Mouse (Mus musculus): ENCODE results near the gene Smyd3. TPM values are rescaled to one million over a fixed set of nuclear protein-coding genes. Genes with fewer than 3 reads are reported as not detected.

Gene Smyd3
- polyA plus RNA-seq, 1 experiment, result 10.6 TPM

DNA sequence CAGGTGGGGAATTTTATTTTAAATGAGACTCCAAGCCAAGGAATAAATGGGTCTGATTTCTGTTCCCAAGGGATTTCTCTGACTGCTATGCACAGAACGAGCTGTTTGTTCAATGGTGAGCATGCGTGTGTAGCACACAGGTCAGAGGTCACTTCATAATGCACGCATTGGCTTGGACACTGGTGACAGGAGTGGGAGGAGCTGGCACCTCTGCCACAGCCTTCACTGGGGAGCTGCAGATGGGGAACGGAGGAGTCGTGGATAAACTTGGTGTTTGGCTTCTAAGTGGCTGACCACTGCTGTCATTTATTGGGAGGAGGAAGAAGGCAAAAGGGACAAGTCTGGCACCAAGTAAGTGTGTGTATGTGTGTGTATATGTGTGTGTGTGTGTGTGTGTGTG lies 421.5 kb downstream of the Smyd3 start:
- no peaks in the 10 kb centered on the region for H3K79me3 ChIP-seq (ENCODE audit: low read depth)

GRCm38 (mm10) chr1:179089174-179089573 lies 428.7 kb downstream of the Smyd3 start:
- Histone ChIP-seq H3K4me3 (ENCODE audit: insufficient read depth, poor library complexity, severe bottlenecking) (no peak overlapping the region), H3K79me2 (ENCODE audit: control insufficient read depth, insufficient read depth) (no peaks in the 10 kb centered on the region), H3K27me3 (ENCODE audit: control insufficient read depth, insufficient read depth, insufficient read length) (no peaks in the 10 kb centered on the region), H3ac (ENCODE audit: control insufficient read depth, insufficient read length, low read depth) (no peak overlapping the region), H3K36me3 (ENCODE audit: control insufficient read depth, insufficient read depth) (no peaks in the 10 kb centered on the region), H3K79me3 (ENCODE audit: low read depth) (no peaks in the 10 kb centered on the region)
- TF ChIP-seq MYOD1 (IDR thresholded peaks at IDR 0.05; ENCODE audit: control insufficient read depth, insufficient read length, low read depth) (no peak), MYOG (IDR thresholded peaks at IDR 0.05; ENCODE audit: control insufficient read depth, extremely low read depth, insufficient read length) (no peak), CEBPB (IDR thresholded peaks at IDR 0.05; ENCODE audit: low read depth) (no peak), MAX (IDR thresholded peaks at IDR 0.05) (no peak), USF1 (IDR thresholded peaks at IDR 0.05; ENCODE audit: low read depth) (no peak), FOSL1 (IDR thresholded peaks at IDR 0.05; ENCODE audit: insufficient read depth, low read length, poor library complexity, severe bottlenecking) (no peak), CTCF (IDR thresholded peaks at IDR 0.05; ENCODE audit: control insufficient read depth, insufficient read depth, insufficient read length) (no peak)

More for the DNA sequence above, 421.5 kb downstream of the Smyd3 start:
- H3K4me3 ChIP-seq (ENCODE audit: insufficient read depth, poor library complexity, severe bottlenecking), result no peak overlapping the region
- H3K27me3 ChIP-seq (ENCODE audit: control insufficient read depth, insufficient read depth, insufficient read length), result no peaks in the 10 kb centered on the region
- TF ChIP-seq FOSL1 (IDR thresholded peaks at IDR 0.05; ENCODE audit: insufficient read depth, low read length, poor library complexity, severe bottlenecking) (no peak), MYOD1 (IDR thresholded peaks at IDR 0.05; ENCODE audit: control insufficient read depth, insufficient read length, low read depth) (no peak), USF1 (IDR thresholded peaks at IDR 0.05; ENCODE audit: low read depth) (no peak), MYOG (IDR thresholded peaks at IDR 0.05; ENCODE audit: control insufficient read depth, extremely low read depth, insufficient read length) (no peak), CEBPB (IDR thresholded peaks at IDR 0.05; ENCODE audit: low read depth) (no peak), CTCF (IDR thresholded peaks at IDR 0.05; ENCODE audit: control insufficient read depth, insufficient read depth, insufficient read length) (no peak), MAX (IDR thresholded peaks at IDR 0.05) (no peak)
- H3ac ChIP-seq (ENCODE audit: control insufficient read depth, insufficient read length, low read depth), result no peak overlapping the region
- no peaks in the 10 kb centered on the region for H3K79me2 ChIP-seq (ENCODE audit: control insufficient read depth, insufficient read depth)
- H3K36me3 ChIP-seq (ENCODE audit: control insufficient read depth, insufficient read depth), result no peaks in the 10 kb centered on the region

- no peaks in the 10 kb centered on the region for H3K79me2 ChIP-seq (ENCODE audit: control insufficient read depth, insufficient read depth)
- no peaks in the 10 kb centered on the region for H3K27me3 ChIP-seq (ENCODE audit: control insufficient read depth, insufficient read depth, insufficient read length)
- no peaks in the 10 kb centered on the region for H3K36me3 ChIP-seq (ENCODE audit: control insufficient read depth, insufficient read depth)
- no peak overlapping the region for H3ac ChIP-seq (ENCODE audit: control insufficient read depth, insufficient read length, low read depth)
- H3K4me3 ChIP-seq (ENCODE audit: insufficient read depth, poor library complexity, severe bottlenecking), result no peak overlapping the region
- H3K79me3 ChIP-seq (ENCODE audit: low read depth), result no peaks in the 10 kb centered on the region
- TF ChIP-seq CTCF (IDR thresholded peaks at IDR 0.05; ENCODE audit: control insufficient read depth, insufficient read depth, insufficient read length) (no peak), MAX (IDR thresholded peaks at IDR 0.05) (no peak), USF1 (IDR thresholded peaks at IDR 0.05; ENCODE audit: low read depth) (no peak), FOSL1 (IDR thresholded peaks at IDR 0.05; ENCODE audit: insufficient read depth, low read length, poor library complexity, severe bottlenecking) (no peak)
Observed at GRCm38 (mm10) chr1:179087033-179087998, 430.5 kb downstream of the Smyd3 start.

GRCm38 (mm10) chr1:179086208-179086607 lies 431.6 kb downstream of the Smyd3 start:
- Histone ChIP-seq H3K79me3 (ENCODE audit: low read depth) (no peaks in the 10 kb centered on the region), H3K36me3 (ENCODE audit: control insufficient read depth, insufficient read depth) (no peaks in the 10 kb centered on the region)
- TF ChIP-seq MAX (IDR thresholded peaks at IDR 0.05) (no peak), MYOD1 (IDR thresholded peaks at IDR 0.05; ENCODE audit: control insufficient read depth, insufficient read length, low read depth) (no peak), CTCF (IDR thresholded peaks at IDR 0.05; ENCODE audit: control insufficient read depth, insufficient read depth, insufficient read length) (no peak), FOSL1 (IDR thresholded peaks at IDR 0.05; ENCODE audit: insufficient read depth, low read length, poor library complexity, severe bottlenecking) (no peak), MYOG (IDR thresholded peaks at IDR 0.05; ENCODE audit: control insufficient read depth, extremely low read depth, insufficient read length) (no peak), USF1 (IDR thresholded peaks at IDR 0.05; ENCODE audit: low read depth) (no peak), CEBPB (IDR thresholded peaks at IDR 0.05; ENCODE audit: low read depth) (no peak)

GRCm38 (mm10) chr1:179083098-179083497 lies 434.7 kb downstream of the Smyd3 start:
- Histone ChIP-seq H3K79me2 (ENCODE audit: control insufficient read depth, insufficient read depth) (no peaks in the 10 kb centered on the region), H3K79me3 (ENCODE audit: low read depth) (no peaks in the 10 kb centered on the region), H3K36me3 (ENCODE audit: control insufficient read depth, insufficient read depth) (no peaks in the 10 kb centered on the region), H3ac (ENCODE audit: control insufficient read depth, insufficient read length, low read depth) (no peak overlapping the region), H3K27me3 (ENCODE audit: control insufficient read depth, insufficient read depth, insufficient read length) (no peaks in the 10 kb centered on the region), H3K4me3 (ENCODE audit: insufficient read depth, poor library complexity, severe bottlenecking) (no peak overlapping the region)
- TF ChIP-seq MYOD1 (IDR thresholded peaks at IDR 0.05; ENCODE audit: control insufficient read depth, insufficient read length, low read depth) (no peak), FOSL1 (IDR thresholded peaks at IDR 0.05; ENCODE audit: insufficient read depth, low read length, poor library complexity, severe bottlenecking) (no peak), USF1 (IDR thresholded peaks at IDR 0.05; ENCODE audit: low read depth) (no peak), CTCF (IDR thresholded peaks at IDR 0.05; ENCODE audit: control insufficient read depth, insufficient read depth, insufficient read length) (no peak), CEBPB (IDR thresholded peaks at IDR 0.05; ENCODE audit: low read depth) (no peak), MYOG (IDR thresholded peaks at IDR 0.05; ENCODE audit: control insufficient read depth, extremely low read depth, insufficient read length) (no peak), MAX (IDR thresholded peaks at IDR 0.05) (no peak)

More at GRCm38 (mm10) chr1:179086208-179086607, 431.6 kb downstream of the Smyd3 start:
- H3K4me3 ChIP-seq (ENCODE audit: insufficient read depth, poor library complexity, severe bottlenecking), result no peak overlapping the region
- H3K27me3 ChIP-seq (ENCODE audit: control insufficient read depth, insufficient read depth, insufficient read length), result no peaks in the 10 kb centered on the region
- no peaks in the 10 kb centered on the region for H3K79me2 ChIP-seq (ENCODE audit: control insufficient read depth, insufficient read depth)
- no peak overlapping the region for H3ac ChIP-seq (ENCODE audit: control insufficient read depth, insufficient read length, low read depth)

Measured in C2C12 (cell line).